15 mouse cellular contexts compared by ENCODE assay signal in the genomic region with DNA sequence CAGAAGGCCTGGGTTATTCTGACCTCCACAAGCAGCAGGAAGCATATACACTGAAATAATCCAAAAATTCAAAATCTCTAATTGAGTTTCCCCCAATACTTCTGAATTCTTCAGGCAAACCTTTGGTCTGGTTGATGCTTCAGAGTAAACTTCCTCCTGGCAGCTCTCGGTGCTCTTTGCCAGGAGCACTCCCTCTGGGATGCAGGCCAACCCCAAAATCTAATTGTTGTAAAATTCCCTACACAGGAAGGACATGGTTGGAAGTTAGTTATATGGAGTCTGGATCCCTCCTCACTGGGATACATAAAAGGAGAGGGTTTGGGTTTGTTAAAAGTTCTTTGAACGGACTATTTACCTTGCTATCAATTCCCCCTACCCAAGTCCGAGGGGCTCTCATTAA. TPM values are rescaled to one million over a fixed set of nuclear protein-coding genes. Genes with fewer than 3 reads are reported as not detected.
"Had no signal": no experiment of that assay in that cellular context is flagged by ENCODE, and none has a peak within 500 bp of the region (broad histone marks: within the 10 kb centered on the region; RNA-seq: fewer than 3 reads in every experiment).

No protein-coding gene starts in this region.

- H3K27ac ChIP-seq: limb, embryonic 15.5 days; liver, embryonic 12.5 days; midbrain, embryonic 10.5 days; neural tube, embryonic 15.5 days; stomach, postnatal 0 days had no signal

- H3K4me3 ChIP-seq: limb, embryonic 15.5 days; liver, embryonic 12.5 days; midbrain, embryonic 10.5 days; myocyte; neural tube, embryonic 15.5 days had no signal

- H3K36me3 ChIP-seq: limb, embryonic 15.5 days; liver, embryonic 12.5 days; midbrain, embryonic 10.5 days; neural tube, embryonic 15.5 days had no signal

- H3K27me3 ChIP-seq: limb, embryonic 15.5 days; liver, embryonic 12.5 days; neural tube, embryonic 15.5 days had no signal

- H3K4me1 ChIP-seq: liver, embryonic 12.5 days had no signal

- ATAC-seq: liver, embryonic 12.5 days had no signal

- DNase-seq: kidney, adult 11 months; layer of hippocampus, adult 9-11 months; layer of hippocampus, postnatal 36 days; midbrain, embryonic 14.5 days; right cerebral cortex, adult 18-20 months; right cerebral cortex, postnatal 25 days had no signal

RNA-seq across cellular contexts. Expression of gene Npvf, which starts 9.5 kb away (rescaled TPM):
- polyA plus RNA-seq: limb, embryonic 11.5 days; limb, embryonic 15.5 days; liver, embryonic 12.5 days; liver, embryonic 16.5 days; midbrain, embryonic 10.5 days; myocyte; neural tube, embryonic 11.5 days; stomach, postnatal 0 days had no signal
